Mouse (Mus musculus) gastrocnemius, postnatal 36 days (tissue): ENCODE measurements around the gene Col16a1. TPM values are rescaled to one million over a fixed set of nuclear protein-coding genes. Genes with fewer than 3 reads are reported as not detected.

Source experiments
- DNase-seq, 2 experiments: peaks; one replicate each; pipeline ENCODE4 v3.0.0; 2022
- intact Hi-C: fragments of 180-260 bp; cut with DNase I; formaldehyde crosslinking; loops from one replicate; pipeline ENCODE4 v1.15.1; 2025
- total RNA-seq, 2 experiments: library from RNA; stranded (reverse); gene quantifications; 2 replicates each; pipeline ENCODE4 v1.2.3; 2021

Gene Col16a1
- total RNA-seq, 2 experiments from 2014 or later: 6.9 to 7.7 TPM

DNA sequence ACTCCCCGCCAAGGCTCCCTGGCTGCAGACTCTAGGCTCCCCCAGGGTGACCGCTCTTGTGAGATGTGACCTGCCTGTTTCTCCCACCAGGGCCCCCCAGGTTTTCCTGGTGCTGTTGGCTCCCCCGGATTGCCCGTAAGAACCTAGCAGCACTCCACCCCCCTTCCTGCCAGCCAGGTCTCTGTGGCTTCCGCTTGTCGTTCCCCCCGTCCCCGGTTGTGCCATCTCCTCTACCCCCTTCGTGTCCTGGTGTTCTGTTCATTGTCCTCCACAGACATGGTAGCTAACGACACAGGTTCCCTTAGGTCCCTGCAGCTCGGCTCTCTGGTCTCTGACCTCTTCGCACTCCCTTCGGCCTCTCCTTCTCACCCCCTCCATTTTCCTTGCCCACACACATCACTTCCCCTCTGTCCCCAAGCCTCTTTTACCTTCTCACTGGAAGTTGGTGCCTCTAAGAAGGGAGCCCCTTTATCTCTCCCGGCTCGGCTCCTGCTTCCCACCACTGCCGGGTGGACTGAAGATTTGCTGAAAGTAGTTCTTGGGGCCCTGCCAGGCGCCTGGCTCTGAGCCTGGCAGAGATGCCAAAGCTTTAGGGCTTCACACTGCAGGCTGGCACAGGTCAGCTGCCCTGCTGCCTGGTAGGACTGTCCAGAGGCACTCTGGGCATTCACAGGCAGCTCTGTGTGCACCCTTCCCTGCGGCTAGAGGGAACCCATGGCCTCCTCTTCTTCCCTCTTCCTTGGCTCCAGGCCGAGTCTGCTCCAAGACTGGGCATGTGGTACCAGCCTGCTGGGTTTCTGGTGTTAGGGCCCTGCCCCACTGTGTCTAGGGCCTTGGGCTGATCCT, 33.9 kb downstream of the Col16a1 start:
- DNase-seq: peak; percentile 32 to 52
- intact Hi-C loops: no loop called here

GRCm38 (mm10) chr4:130082211-130082610, 34.6 kb downstream of the Col16a1 start:
- intact Hi-C loops: no loop called here

GRCm38 (mm10) chr4:130084331-130084945, 36.8 kb downstream of the Col16a1 start:
- intact Hi-C loops: no loop called here
- DNase-seq: peak in 1 of 2 experiments; percentile 48

More at GRCm38 (mm10) chr4:130082211-130082610, 34.6 kb downstream of the Col16a1 start:
- no peak for DNase-seq

DNA sequence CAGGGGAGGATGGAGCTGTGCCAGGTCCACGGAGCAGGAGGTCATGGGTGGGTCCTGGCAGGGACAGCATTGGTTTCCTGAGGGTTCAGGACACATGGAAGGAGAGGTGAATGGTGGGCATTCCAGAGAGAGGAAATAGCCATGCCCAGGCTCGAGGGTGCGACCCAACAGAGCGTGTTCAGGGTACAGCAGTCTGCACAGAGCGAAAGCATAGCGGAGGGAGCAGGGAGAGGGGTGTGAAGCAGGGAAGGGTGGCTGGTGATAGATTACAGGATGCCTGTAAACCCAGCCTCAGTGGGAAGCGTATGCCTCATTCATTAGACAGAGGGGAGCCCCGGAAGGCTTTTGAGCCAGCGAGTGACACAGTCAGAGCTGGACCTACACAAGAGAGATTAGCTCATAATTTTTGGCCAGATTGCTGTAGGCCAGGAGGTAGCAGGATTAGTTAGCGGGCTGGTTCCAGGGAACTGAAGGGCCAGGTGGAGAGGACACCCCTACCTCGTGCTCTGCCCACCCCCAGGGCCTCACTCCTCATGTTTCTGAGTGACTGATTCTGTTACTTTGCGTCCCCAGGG, 37.7 kb downstream of the Col16a1 start:
- intact Hi-C loops: loop anchor here (5.0 kb wide), 1 partner anchor 383 kb away; no protein-coding TSS in a partner anchor
- DNase-seq: no peak

DNA sequence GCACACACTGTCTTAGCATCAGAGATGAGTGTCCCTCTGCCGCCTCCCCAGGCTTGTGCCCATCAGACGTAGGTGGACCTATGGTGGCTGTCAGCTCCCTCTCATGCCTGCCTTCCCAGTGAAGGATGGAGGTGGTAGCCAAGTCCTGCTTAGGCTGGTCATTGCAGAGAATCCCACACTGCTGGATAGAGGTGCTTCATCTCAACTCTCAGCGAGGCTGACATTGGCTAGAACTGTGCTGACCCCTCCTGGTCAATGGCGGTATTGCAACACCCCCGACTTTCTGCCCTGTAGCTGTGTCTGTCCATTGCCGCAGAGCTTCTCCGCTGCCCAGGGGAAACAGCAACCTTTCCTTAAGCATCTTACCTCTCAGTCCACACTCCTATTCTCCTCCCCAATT, 39.7 kb downstream of the Col16a1 start:
- DNase-seq: peak; percentile 89 to 96
- intact Hi-C loops: loop anchor here (1.0 to 5.0 kb wide), 2 partner anchors 128 to 385 kb away; no protein-coding TSS in a partner anchor

DNA sequence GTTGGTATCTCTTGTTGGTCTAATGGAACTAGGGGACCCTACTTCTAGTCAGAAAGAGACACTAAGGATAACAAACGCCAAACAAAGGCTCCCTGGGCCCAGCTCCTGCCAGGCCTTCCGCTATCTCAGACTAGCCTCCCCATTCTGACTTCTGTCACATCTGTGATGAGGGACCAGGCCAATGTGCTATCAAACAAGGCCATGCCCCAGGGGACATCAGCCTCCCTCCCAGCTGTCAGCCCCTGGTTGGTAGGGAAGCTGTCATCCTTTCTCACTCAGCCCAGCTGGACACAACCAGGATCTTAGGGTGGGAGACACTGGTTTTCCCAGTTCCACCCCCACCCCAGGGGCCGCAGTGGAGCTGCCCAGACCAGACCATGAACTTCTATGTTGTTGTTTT, 47.5 kb downstream of the Col16a1 start:
- no peak for DNase-seq
- intact Hi-C loops: no loop called here

GRCm38 (mm10) chr4:130101183-130101582, 53.5 kb downstream of the Col16a1 start:
- intact Hi-C loops: no loop called here
- DNase-seq: no peak

DNA sequence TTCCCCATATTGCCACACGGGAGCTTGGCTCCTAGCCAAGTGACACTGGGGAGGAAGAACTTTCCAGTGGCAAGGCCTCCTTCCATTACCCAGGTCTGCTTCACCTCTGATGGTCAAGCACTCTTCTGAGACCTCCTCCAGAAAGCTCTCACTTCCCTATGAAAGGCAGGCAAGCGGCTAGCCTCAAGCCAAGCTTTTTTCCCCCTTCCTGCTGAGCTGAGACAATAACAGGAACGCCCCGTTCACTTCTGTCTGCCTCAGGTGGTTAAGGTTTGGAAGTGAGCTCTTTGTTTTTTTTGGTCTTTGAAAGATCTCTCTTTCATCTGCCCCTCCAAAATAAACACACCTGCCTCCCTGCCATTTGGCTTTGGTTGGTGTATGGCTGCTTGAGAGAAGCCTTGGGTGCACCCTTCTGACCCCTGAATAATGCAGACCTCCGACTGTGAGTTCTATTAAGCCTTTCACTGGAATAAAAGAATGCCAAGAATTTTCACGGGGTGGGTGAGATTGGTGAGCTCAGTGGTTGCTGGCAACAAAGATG, 54.5 kb downstream of the Col16a1 start, which contains the start of gene Pef1:
TSS of gene Pef1 (plus strand) at position 448 of the 541 bp plus-strand sequence.
- DNase-seq: no peak
- intact Hi-C loops: no loop called here

DNA sequence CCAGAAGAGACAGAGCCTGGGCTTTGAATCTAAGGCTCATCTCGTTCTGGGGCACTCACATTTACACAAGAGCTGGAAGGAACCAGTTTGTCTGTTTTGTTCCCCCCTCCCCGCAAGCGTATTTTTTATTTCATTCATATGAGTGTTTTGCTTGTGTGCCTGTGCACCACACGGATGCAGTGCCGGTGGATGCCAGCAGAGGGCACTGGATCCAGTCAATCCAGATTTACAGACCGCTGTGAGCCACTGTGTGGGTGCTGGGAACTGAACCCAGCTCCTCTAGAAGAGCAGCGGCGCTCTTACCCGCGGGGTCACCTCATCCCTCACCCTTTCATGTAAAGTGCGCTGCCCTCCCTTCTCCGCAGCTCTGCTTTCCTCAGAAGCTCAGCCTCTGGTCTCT, 56.0 kb downstream of the Col16a1 start:
- intact Hi-C loops: no loop called here
- DNase-seq: no peak

DNA sequence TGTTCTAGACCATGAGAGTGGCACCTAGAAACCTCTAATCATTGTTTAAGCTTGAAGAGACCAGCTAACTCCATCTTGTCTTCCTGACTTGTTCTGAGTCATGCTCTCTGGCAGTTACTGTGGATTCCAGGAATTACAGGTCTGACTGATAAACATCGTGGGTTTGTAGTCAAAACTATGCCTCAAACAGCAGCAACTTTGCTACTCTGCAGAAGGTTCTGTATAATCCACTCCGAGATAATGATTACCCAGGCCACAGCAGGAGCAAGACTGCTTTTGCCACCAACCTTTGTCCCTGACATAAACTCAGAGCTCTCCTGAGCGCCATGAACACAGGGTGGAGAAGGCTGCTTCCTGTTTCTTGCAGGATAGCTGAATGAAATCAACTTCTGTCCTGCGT, 56.9 kb downstream of the Col16a1 start:
- no peak for DNase-seq
- intact Hi-C loops: no loop called here

DNA sequence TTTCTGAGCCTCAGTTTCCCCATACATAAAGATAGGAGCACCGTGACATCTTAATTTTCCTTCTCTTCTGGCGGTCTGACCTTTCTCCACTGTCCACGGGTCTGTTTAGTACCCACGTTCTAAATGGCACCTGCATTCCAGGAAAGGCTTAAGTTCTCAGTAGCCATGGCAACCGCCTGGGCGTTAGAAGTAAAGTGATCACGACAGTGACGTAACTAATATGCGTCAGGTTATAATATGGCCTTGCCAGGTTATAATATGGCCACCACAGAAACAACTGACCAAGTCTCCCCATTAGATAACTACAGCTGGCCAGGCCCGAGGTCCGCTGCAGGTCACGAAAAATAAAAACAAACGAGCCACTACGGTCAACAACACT, 59.4 kb downstream of the Col16a1 start:
- intact Hi-C loops: no loop called here
- no peak for DNase-seq

- intact Hi-C loops: no loop called here
- peak; percentile 100 for DNase-seq
Measured at GRCm38 (mm10) chr4:130107444-130108131, 59.9 kb downstream of the Col16a1 start.

- intact Hi-C loops: no loop called here
- no peak for DNase-seq
Measured at GRCm38 (mm10) chr4:130108929-130109328, 61.3 kb downstream of the Col16a1 start.

DNA sequence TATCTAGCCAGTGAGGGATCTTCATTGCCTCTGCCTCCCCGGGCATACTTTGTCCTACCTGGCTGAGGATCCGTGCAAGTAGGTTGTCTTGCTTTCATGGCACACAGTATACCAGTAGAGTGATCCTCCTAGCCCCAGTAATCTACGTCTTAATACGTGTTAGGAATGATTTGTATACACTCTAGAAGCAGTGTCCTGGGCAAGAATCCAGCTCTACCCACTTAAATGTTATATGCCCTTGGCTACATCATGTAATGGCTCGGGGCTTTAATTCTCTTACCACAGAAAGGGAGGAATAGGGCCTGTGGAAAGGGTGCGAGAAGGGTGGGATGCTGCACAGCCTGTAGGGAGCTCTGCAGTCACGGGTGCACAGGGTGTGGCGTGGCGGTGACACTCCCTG, 62.0 kb downstream of the Col16a1 start:
- DNase-seq: no peak
- intact Hi-C loops: no loop called here

DNA sequence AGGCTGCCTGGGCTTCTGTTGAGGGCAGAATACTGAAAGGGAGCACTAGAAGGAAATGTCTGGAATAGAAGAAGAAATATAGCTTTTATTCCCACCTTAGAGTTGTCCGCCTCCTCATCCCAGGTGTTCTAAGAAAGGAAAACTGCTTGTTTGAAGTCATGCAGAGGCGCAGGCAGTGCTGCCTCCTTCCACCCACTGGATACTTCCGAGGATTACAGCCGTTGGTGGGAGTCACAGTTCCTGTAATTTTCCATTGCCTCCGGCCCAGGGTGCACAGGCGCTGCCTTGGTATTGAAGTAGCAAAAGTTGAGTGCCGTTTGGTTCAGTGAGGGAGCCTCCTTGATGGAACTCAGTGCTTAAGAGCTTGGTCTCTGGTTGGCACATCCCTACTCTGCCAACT, 62.5 kb downstream of the Col16a1 start:
- intact Hi-C loops: no loop called here
- DNase-seq: no peak

DNA sequence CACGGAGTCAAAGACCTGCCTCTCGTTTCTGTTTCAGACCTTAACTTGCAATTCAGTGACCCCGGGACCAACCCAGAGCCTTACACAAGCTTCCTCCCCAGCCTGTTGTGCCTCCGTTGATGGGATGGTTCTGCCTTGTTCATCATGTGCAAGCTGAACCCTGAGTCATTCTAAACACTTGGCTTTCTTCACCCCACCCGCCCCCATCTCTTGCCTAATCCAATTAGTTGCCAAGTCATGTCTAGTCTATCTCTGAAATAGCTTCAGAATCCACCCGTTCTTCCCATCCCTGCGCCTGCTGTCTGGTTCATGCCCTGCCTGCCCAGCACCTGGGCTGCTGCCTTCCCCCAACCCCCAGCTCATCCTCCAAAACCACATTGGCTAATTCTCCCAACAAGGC, 64.7 kb downstream of the Col16a1 start:
- intact Hi-C loops: no loop called here
- peak; percentile 40 to 44 for DNase-seq

GRCm38 (mm10) chr4:130112732-130113131, 65.1 kb downstream of the Col16a1 start:
- intact Hi-C loops: no loop called here
- no peak for DNase-seq

GRCm38 (mm10) chr4:130120752-130121151, 73.1 kb downstream of the Col16a1 start:
- DNase-seq: no peak
- intact Hi-C loops: no loop called here

DNA sequence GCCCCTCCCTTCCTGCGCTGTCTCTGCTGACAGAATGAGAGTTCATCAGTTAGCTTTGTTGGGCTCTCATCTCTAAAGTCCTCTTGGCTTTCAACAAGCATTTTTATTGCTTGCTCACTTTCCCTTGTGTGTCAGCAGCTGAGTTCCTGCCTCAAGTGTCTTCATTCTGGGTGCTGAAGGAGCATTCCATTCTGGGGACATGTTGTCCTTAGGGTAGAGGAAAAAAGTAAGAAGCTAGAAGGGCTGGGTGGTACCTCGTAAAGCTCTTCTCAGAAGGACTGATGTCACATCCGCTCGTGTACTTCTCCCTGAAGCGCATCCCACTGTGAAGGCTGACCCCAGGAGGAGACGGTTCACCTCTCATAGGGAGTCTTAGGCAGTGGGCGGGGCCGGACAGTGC, 73.9 kb downstream of the Col16a1 start:
- no peak for DNase-seq
- intact Hi-C loops: no loop called here

DNA sequence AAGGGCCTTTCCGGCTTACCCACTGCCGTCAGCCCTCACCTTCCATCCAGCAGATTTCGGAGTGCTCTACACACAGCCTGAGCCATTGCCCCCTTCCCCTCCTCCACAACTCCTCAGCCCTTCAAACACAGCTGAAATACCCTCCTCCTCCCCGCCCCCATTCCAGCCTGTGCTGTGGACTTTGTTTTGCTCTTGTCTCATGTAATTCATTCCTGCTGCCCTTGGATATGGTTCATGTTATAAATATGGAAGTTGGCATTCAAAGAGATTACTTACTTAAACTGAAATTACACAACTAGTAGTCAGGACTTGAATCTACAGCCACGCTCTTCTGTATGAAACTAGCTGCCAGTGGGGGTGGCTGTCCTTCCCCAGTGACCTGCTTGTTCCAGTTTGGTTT, 75.4 kb downstream of the Col16a1 start:
- no peak for DNase-seq
- intact Hi-C loops: no loop called here

- intact Hi-C loops: loop anchor here (2.0 kb wide), 1 partner anchor 45 kb away; no protein-coding TSS in a partner anchor
- DNase-seq: no peak
Measured at GRCm38 (mm10) chr4:130124110-130124509, 76.5 kb downstream of the Col16a1 start.
